Mouse (Mus musculus) lung, adult 2 months (tissue): ENCODE data around the gene Kif16b. TPM values are rescaled to one million over a fixed set of nuclear protein-coding genes. Genes with fewer than 3 reads are reported as not detected.
A peak's percentile ranks its signal among the peaks of the same experiment; 100 is the strongest.

ENCODE experiments used
- DNase-seq: peaks from one replicate; pipeline ENCODE4 v3.0.0; 2022
- H3K4me1 ChIP-seq: fragments of 200-500 bp; 2 replicates; pipeline ENCODE4 v1.6.1; 2011; ENCODE audit warnings: low read length; ENCODE audit not compliant: control insufficient read depth, insufficient read depth
- H3K4me3 ChIP-seq: fragments of 200-500 bp; replicated peaks from 2 replicates; pipeline ENCODE3; 2011; ENCODE audit warnings: low read depth, mild to moderate bottlenecking, control low read depth, low read length; ENCODE audit errors: extremely low read depth
- CTCF ChIP-seq: fragments of 200-500 bp; IDR thresholded peaks from 2 replicates; pipeline ENCODE4 v1.5.1; 2011; ENCODE audit warnings: mild to moderate bottlenecking, low read length, control low read depth; ENCODE audit not compliant: insufficient read depth
- POLR2A ChIP-seq: fragments of 200-500 bp; IDR thresholded peaks from 2 replicates; pipeline ENCODE4 v1.6.1; 2011; ENCODE audit warnings: low read depth, mild to moderate bottlenecking, control low read depth, low read length, borderline replicate concordance; ENCODE audit errors: extremely low read depth
- WGBS: fragments of 180-500 bp; shearing (Covaris S2); methylation state at CpG from one replicate; pipeline ENCODE4 v1.1.7; 2018; 5-methylcytosine and 5-hydroxymethylcytosine counted together
- polyA plus RNA-seq: library from polyadenylated mRNA; depleted of rRNA; stranded (reverse); fragments of >200 nt; gene quantifications from 2 replicates; pipeline ENCODE4 v1.2.3, GENCODE M21; 2012; rRNA removed

The Kif16b gene
- 8.0 and 13.3 TPM in 2 replicates for polyA plus RNA-seq

DNA sequence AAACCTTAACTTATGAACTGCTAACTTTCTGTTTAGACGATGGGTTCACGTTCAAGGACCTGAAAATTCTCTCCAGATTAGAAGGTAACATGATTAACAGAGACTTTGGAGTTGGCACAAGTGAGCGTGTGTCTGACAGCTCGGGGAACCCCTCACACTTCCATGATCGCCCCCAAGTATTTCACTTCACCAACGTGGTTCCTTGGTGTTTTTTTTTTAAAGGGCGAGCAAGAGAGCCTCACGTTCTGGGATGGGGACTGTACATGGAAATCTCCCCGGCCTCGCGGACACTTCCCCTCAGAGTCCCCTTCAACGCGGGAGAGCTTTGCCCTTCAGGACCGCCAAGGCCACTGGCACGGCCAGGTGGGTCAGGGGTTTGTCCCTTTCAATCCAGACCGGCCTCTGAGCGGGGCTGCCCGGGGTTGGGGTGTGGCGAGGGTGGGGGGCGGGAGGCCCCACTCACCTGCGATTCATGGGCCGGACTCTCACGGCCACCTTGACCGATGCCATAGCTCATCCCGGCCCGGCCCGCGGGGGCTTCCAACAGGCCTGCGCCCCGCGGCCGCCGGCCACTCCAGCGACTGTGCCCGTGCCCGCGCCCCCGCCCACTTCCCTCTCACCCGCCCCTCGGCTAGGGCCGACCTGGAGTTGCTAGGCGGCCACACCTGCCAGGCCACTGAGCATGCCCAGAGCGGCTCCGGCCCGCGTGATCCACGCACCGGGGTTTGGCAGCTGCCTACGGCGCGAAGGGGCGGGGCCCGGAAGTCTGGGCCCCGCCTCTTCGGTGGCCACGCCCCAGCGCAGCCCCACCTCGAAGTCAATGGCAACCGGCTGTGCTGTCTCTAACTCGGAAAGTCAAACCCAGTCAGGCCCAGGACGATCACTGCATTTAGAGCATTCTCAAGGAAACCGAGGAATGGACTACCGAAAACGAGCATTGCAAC is at the start of gene Kif16b:
TSS of gene Kif16b (minus strand) at position 670 of the 944 bp plus-strand sequence.
- TF ChIP-seq POLR2A (peak; percentile 46; the same call in 1 of the 2 replicates), CTCF (no peak)
- Histone ChIP-seq H3K4me1 (no peaks in the 10 kb centered on the region; the same call in 1 of the 2 replicates), H3K4me3 (peak within 1 kb of the TSS; percentile 94)
- 1% methylated on average over 64 of the region's 64 CpGs for WGBS
- peak; percentile 93 for DNase-seq

- H3K4me1 ChIP-seq, result no peaks in the 10 kb centered on the region
- TF ChIP-seq POLR2A, result no peak
- TF ChIP-seq CTCF, result no peak
- DNase-seq, result no peak
- H3K4me3 ChIP-seq, result no peak overlapping the region
- 38% methylated on average over 6 of the region's 6 CpGs for WGBS
Observed at GRCm38 (mm10) chr2:142940899-142941642, 39.7 kb upstream of the Kif16b start.

- TF ChIP-seq POLR2A, result no peak
- no peak for TF ChIP-seq CTCF
- no peaks in the 10 kb centered on the region; the same call in 1 of the 2 replicates for H3K4me1 ChIP-seq
- 82% methylated on average over 4 of the region's 4 CpGs for WGBS
- no peak overlapping the region for H3K4me3 ChIP-seq
- no peak for DNase-seq
Observed at GRCm38 (mm10) chr2:142930445-142930844, 29.1 kb upstream of the Kif16b start.

DNA sequence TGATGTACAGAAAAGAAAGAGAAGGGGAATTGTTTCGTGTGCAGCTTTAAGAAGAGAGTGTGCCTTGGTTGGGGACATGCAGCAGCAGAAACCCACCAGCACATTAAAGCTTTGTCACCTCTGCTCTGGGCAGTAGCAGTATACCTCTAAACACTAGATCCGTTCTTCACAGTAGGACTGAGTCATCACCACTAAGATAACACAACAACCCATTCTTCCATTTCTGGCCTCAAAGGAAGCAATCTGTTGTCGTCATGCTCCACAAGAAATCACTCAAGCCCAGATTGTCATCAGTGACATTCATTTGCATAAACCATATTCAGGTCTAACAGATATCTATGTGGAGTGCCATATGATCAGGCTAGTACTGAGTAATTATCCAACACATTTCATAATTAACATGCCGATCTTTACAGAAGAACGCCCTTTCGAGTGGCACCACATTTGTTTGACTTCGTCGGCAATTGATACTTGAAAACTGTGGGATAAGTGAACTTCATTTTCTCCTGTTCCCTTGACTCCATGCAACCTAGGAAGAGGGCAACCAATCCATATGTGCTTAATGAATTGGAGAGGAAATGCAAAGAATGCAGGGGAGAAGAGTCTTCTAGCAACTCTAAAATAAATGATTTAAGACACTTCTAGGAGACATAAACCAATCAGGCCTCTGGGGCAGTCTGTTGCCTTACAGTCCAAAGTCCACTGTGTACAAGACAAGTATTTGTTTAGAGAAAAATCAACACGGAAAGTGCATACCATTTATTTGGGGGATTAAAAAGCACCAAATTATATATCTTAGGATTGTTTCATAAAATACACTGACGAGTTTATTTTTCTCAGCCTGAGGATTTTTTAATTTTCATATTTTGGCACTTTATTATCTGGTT is 28.1 kb upstream of the Kif16b start:
- no peaks in the 10 kb centered on the region; the same call in 1 of the 2 replicates for H3K4me1 ChIP-seq
- TF ChIP-seq POLR2A, result no peak
- TF ChIP-seq CTCF, result no peak
- 69% methylated on average over 10 of the region's 10 CpGs for WGBS
- DNase-seq, result no peak
- H3K4me3 ChIP-seq, result no peak overlapping the region

- no peak for DNase-seq
- Histone ChIP-seq H3K4me3 (no peak overlapping the region), H3K4me1 (no peaks in the 10 kb centered on the region)
- WGBS, result 91% methylated on average over 3 of the region's 3 CpGs
- TF ChIP-seq POLR2A (no peak), CTCF (no peak)
Observed at GRCm38 (mm10) chr2:142910808-142911388, 9.6 kb upstream of the Kif16b start.

DNA sequence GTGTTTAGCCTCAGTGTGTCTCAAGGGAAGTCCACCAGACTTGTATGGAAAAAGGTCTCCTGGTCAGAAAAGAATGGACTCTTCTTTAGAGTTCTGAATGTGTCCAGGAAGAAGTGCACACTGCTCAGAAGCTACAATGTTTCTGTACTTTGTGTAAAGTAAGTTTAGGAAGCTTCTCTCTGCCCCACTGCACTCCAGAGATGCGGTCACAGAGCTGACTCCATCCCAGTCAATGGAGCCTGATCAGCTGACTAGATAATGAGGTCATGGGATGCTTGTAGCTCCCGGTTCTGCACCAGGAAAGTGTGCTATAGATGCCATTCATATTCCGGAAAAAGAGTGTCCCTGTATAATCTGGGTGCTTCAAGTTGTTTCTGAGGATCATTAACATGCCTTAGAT is 7.9 kb upstream of the Kif16b start:
- Histone ChIP-seq H3K4me3 (no peak overlapping the region), H3K4me1 (no peaks in the 10 kb centered on the region)
- 69% methylated on average over 3 of the region's 3 CpGs for WGBS
- TF ChIP-seq CTCF, result no peak
- no peak for TF ChIP-seq POLR2A
- no peak for DNase-seq

GRCm38 (mm10) chr2:142907056-142907455 is 5.7 kb upstream of the Kif16b start:
- no peak overlapping the region for H3K4me3 ChIP-seq
- H3K4me1 ChIP-seq, result no peaks in the 10 kb centered on the region; the same call in 1 of the 2 replicates
- TF ChIP-seq POLR2A (no peak), CTCF (no peak)
- WGBS, result 83% methylated on average over 4 of the region's 4 CpGs
- DNase-seq, result no peak

GRCm38 (mm10) chr2:142902905-142903895 is 1.9 kb upstream of the Kif16b start:
- DNase-seq, result peak; percentile 94
- TF ChIP-seq POLR2A, result peak; percentile 41; the same call in 1 of the 2 replicates
- TF ChIP-seq CTCF, result no peak
- Histone ChIP-seq H3K4me3 (peak overlapping the region; percentile 74), H3K4me1 (no peaks in the 10 kb centered on the region; the same call in 1 of the 2 replicates)
- WGBS, result 3% methylated on average over 34 of the region's 34 CpGs
